Mouse (Mus musculus) lung, postnatal 14 days (tissue): ENCODE measurements at regions not wholly inside any gene's neighbourhood (a gene's known extent, or its start where the extent isn't known, plus 50 kb on each side); places are given as distances from the start of the nearest gene placed in this dataset.

Experiments used
- DNase-seq: peaks from one replicate; pipeline ENCODE4 v3.0.0; 2021

GRCm38 (mm10) chr8:38723254-38723653 is 1729.8 kb downstream of the AI429214 start:
- DNase-seq: no peak

- DNase-seq: no peak
These were observed 1731.9 kb downstream of the AI429214 start for GRCm38 (mm10) chr8:38725257-38725656.

- peak; percentile 4 for DNase-seq
These were observed 1753.7 kb downstream of the AI429214 start for GRCm38 (mm10) chr8:38747134-38747533.

GRCm38 (mm10) chr8:38766626-38767226 is 1773.3 kb downstream of the AI429214 start:
- DNase-seq: no peak

- no peak for DNase-seq
These were observed 1819.1 kb downstream of the AI429214 start for GRCm38 (mm10) chr8:38812482-38812881.

GRCm38 (mm10) chr8:38818163-38818562 is 1824.8 kb downstream of the AI429214 start:
- DNase-seq: peak; percentile 20

GRCm38 (mm10) chr8:38861436-38861835 is 1813.4 kb upstream of the Adam24 start:
- DNase-seq: no peak

- no peak for DNase-seq
These were observed 1807.5 kb upstream of the Adam24 start for GRCm38 (mm10) chr8:38867370-38867769.
